Mouse (Mus musculus): ENCODE measurements around the gene Ncln.

The Ncln gene

DNA sequence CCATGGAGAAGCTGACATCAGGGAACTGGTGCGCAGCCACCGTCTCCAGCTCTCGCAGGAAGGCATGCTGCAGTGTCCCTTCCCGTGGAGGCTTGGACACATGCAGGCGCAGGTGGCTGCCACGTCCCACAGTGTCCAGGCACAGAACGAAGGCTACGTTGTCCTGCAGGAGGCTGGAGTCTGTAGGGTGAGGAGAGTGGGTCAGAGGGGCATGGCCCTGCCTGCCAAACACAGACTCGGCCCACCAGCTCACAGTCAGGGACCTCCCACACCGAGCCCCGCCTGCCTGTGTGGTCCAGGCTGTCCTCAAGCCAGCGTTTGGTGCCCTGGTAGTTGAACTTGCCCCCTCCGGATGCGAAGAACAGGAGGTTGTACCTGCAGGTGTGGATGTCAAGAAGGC lies 6.3 kb downstream of the Ncln start:
- no peak for DNase-seq (ENCODE audit: low spot score in 2 of 2)

DNA sequence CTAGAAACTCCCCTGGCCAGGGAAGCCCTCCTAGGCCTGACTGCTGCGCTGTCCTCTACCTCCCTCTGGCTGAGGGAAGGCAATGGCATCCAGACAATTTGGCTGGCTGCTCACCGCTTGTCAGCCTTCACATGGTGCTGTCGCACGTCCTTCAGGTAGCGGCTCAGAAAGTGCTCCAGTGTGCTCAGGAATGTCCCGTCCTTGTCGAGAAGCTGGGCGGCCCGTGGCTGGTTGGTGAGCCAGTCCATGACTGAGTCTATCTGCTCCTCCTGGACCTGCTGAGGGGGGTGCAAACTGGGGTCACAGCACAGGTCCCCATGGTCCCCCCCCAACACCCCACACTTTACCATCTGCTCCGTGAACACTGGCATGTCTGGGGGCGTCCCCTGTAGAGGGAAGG lies 8.1 kb downstream of the Ncln start:
- no peak for DNase-seq (ENCODE audit: low spot score in 2 of 2)

DNA sequence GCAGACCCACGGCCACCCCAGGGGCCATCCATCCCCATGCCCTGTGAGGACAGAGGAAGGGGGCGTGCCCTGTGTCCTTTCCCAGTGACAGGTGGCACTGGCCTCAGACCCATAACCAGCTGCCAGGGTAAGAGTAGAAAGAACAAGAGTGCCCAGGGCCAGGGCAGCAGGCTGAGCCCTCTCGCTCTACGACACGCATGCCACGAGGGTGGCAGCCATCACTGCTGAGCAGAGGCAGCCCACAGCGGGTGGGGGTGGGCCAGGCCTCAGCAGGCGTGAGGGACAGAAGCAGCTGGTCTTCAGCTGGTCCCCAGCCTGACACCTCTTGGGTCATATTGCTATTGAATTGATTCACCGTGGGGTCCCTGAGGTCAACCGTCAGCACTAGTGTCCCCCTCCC lies 9.7 kb downstream of the Ncln start:
- DNase-seq (ENCODE audit: low spot score in 2 of 2) = no peak

DNA sequence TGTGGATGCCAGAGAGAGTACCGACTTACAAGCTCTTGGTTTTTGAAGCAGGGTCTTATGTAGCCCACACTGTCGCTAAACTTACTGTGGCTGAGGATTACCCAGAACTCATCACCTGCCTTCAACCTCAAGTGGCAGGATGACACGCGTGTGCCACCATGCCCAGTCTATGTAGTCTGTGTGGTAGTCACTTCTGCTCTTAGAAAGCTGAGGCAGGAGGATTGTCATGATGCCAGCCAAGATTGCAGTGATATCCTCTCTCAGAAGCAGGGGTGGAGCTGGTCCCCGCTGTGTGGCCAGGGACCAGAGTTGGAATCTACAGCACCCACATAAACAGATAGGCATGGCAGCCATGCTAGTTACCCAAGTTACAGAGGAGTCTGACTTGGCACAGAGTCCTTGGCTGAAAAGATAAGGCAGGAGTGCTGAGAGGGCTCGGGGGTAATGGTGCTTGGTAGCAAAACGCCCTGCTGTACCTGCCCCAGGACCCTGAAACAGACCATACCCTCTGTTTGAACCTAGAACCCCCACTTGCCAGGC lies 10.6 kb downstream of the Ncln start:
- no peak for DNase-seq (ENCODE audit: low spot score in 2 of 2)

DNA sequence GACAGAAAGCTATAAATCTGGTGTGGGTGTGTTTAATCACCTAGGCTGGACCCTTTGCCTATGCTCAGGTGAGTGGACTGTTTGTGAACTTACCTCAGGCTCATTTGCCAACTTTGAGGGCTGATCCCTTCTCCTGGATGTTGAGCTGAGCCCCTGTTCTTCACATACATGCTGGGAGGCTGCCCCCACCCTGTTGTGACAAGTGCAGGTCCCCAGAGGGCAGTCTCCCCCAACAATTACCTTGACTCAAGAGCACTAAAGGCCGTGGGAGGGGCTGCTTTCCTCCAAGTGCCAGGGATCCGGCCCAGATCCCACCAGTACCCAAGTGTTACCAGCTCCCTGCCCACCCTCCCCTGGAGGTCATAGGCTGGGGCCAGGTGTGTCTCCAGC lies 11.1 kb downstream of the Ncln start:
- no peak for DNase-seq (ENCODE audit: low spot score in 2 of 2)

DNA sequence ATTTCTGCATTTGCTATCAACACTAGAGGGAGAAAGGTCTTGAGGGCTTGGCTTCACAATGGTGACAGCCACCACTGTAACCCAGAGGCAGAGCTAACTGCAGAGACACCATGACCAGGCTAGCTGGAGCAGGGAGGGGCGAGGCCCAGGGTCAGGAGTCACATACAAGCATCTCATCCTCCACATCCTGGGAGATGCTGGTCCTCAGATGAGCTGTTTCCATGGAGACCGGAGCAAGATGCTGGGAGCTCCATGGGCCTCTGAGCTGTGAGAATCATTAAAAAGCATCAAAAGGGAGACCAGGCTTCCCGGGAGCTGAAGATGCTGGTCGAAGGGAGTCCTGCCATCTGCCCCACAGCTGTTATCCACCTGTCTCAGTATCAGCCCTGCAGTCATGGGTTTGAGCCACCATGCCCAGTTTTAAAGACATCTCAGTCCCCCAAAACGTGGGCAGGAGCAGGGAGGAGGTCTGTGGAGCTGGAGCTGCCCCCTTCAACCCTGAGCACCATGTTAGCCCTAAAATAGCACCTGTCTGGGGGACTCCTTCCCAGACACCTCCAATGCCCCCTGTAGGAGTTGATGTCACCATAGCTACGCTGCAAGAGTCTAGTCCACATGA lies 11.6 kb downstream of the Ncln start:
- no peak for DNase-seq (ENCODE audit: low spot score in 2 of 2)

DNA sequence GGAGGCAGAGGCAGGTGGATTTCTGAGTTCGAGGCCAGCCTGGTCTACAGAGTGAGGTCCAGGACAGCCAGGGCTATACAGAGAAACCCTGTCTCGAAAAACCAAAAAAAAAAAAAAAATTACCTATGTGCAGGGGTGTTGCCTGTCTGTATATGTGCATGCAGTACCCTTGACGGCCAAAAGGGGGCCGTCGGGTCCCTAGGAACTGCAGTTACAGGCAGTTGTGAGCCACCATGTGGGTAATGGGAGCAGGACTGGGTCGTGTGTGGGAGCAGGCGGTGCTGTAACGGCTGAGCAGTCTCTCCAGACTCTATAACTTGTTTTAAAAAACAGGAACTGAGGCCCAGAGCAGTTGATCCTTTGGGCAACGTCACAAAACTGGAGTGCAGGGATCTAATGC lies 12.2 kb downstream of the Ncln start:
- DNase-seq (ENCODE audit: low spot score in 2 of 2) = peak in 1 of 2 experiments; percentile 64

DNA sequence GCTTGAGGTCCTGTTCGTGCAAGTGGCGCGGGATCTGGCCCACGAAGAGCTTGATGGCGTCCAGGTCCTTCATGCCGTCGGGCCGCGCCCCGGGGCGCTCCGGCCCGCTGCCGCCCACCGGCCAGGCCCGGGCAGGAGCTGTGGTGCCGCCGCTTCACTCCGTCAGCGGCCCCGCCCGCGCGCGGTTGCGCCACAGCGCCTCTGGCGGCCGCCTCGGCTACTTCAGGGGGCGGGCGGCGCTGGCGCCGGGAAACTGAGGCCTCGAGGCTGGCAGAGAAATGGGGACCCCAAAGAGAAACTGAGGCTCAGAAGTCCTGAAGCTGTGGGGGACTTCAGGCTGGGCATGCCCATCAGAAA lies 13.7 kb downstream of the Ncln start, which contains the start of gene Celf5:
Gene Celf5 (minus strand): TSS at position 177 of the 357 bp plus-strand sequence.
- peak; percentile 55 to 79 for DNase-seq (ENCODE audit: low spot score in 2 of 2)

DNA sequence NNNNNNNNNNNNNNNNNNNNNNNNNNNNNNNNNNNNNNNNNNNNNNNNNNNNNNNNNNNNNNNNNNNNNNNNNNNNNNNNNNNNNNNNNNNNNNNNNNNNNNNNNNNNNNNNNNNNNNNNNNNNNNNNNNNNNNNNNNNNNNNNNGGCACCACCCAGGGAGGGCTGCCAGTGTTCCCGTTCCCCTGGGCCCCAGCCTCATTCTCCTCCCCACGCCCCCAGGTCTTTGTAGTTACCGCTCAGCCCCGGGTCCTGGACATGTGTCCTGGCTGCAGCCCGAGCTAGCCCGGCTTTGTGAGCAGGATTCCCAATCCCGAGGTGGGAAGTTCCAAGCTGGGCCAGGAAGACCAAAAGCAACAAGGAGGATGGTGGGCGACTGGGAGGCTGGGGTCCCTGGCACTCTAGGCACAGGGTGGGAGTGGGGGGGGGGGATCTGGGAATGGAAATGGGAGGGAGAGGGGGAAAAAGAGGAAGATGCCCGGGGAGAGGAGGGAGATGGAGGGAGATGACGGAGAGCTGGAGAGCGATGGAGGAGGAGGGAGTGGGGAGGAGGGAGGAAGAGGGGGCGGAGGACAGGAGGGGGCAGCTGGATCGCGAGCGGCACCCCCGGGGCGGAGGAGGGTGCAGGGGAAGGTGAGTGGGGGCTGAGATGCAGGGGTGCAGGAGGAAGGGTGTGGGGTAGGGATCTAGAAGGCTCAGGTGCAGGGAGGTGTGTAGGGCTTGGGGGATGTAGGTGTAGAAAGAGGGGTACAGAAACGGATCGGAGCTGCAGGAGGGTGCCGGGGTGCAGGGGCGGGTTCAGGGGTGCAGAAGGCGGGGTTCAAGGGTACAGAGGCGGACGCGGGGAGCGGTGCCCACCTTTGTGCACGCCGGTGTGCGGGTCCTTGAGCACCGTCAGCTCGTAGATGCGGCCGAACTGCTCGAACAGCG lies 14.3 kb downstream of the Ncln start:
- DNase-seq (ENCODE audit: low spot score in 2 of 2) = no peak

DNA sequence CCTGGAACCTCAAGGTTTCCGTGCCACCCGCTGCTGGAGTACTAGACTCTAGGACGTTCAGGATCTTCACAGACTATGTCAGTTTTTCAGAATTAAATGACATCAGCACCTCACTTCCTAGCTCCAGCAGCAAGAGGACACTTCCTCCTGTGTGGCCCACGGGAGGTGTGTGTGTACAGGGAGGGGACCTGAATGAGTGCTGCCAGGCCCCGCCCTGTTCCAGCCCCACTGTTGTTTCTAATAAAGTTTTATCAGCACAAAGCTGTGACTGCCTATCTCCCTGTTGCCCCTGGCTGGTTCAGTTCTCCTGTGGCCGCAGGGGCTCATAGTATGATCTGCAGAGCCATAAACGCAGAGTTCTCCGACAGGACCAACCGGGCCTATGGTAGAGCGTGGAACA lies 21.7 kb downstream of the Ncln start:
- DNase-seq (ENCODE audit: low spot score in 2 of 2) = no peak

DNA sequence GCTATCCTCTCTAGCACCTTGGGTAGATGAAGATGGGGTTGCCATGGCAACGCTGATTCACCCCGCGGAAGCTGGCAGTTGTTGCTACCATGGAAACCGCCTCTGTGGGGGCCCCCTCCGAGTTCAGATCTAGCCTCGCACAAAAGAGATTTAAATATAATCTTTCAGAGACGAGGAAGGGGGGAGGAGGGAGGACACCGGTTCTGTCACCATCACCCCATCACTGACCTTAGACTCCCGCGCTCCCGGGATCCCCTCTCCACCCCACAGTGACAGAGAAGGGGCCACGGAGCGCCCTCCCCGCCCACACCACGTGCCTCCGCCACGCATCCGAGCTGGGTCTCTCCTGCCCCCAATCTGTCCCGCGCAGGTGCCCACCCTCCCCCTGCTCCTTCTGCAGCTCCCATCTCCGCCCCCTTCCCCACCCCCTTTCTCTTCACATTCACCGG lies 23.2 kb downstream of the Ncln start:
- DNase-seq (ENCODE audit: low spot score in 2 of 2) = peak in 1 of 2 experiments; percentile 72

DNA sequence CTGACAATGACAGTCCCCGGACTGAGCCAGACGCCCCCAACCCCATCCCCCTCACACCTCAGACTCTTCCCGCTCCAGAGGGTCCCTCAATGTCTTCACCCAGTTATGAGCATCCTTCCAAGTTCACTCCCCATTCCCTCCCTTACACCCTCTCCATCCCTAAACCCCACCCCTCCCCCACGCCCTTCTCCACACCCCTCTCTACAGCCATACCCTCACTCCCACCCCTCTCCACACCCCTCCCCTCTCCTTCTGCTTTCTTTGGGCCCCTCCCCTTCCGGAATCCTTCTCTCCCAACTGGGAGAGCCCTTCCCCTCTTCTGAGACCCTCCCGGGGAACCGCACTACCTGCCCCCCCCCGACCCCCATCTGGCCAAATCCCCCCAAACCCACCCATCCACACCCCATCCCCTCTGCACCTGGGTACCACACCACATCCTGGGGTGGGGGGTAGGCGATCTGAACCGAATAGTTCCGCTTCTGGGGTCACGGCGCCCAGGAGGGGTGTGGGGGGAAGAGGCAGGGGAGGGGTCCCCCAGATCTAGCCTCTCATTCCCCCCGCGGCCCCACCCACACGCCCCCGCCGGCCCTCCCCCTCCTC lies 23.7 kb downstream of the Ncln start:
- DNase-seq (ENCODE audit: low spot score in 2 of 2) = no peak

DNA sequence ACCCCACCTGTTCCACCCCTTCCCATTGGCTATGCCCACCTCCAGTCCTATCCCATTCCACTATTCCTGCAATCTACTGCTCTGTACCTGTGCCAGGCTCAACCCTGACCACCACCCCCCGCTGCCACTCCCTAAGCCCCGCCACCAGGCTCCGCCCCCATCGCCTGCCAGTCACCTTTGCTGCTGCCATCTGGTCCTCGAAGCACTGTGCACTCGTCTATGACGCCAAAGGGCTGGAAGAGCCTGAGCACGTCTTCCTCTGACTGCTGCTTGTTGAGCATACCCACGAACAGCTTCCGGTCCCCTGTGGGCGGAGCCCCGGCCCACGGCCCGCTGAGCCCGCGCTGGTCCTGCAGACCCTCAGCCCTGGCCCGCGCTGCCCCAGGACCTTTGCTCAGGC lies 25.7 kb downstream of the Ncln start:
- no peak for DNase-seq (ENCODE audit: low spot score in 2 of 2)

DNA sequence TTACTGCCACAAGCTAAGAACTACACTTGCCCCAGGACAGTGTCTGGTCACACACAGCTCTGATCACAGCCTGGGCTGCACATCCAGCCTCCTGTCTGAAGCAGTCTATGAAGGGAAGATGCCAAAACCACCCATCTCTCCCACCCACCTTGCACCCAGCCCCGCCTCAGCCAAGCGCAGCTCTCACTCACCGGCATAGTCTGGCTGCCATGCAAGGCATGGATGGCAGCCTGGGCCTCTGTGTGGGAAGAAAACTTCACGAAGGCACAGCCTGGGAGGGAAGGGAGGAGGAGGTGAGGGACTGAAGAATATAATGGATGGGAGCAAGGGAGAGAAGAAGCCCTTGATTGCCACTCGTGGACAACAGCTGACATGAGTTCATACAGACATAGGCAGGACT lies 26.9 kb downstream of the Ncln start:
- DNase-seq (ENCODE audit: low spot score in 2 of 2) = no peak

DNA sequence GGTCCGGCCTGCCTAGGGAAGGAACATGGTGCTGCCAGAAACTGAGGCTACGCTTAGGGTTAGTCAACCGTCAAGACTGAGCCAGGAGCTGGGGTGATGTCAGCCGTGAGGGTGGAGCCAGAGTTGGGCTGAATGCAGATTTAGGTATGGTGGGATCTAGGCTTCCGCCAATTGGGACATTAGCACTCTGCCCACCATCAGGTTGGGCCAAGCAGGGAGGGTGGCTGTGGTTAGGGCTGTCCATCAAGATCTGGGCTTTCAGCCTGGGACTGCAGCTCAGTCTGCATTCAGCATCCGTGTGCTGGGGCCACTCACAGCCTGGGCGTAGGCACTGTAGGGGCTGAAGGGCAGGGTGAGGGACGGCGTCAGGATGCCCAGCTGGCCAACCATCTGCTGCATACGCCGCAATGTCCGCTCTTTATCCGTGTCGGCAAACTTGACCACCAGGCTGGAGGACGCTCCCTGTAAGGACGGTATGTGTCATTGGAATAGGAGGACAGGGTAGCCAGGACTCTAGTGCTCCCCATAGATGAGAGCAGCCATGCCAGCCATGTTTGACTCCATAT lies 28.4 kb downstream of the Ncln start:
- DNase-seq (ENCODE audit: low spot score in 2 of 2) = peak in 1 of 2 experiments; percentile 19

DNA sequence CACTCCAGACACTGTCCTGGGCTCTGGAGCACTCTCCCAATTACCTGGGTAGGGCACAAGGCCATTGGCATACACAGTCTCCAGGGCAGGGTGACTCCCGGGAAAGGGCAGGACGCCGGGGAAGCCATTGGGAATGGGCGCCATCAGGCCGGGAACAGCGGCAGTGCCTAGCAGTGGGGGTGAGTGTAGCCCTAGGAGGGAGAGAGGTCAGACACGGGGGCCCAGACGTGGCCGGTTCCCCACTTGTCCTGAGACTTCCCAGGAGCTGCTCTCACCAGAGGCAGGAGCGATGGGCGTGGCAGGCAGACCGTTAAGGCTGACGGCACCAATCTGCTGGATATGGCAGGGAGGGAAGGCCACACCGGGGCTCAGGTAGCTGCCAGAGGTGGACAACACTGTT lies 29.3 kb downstream of the Ncln start:
- peak in 1 of 2 experiments; percentile 20 for DNase-seq (ENCODE audit: low spot score in 2 of 2)

DNA sequence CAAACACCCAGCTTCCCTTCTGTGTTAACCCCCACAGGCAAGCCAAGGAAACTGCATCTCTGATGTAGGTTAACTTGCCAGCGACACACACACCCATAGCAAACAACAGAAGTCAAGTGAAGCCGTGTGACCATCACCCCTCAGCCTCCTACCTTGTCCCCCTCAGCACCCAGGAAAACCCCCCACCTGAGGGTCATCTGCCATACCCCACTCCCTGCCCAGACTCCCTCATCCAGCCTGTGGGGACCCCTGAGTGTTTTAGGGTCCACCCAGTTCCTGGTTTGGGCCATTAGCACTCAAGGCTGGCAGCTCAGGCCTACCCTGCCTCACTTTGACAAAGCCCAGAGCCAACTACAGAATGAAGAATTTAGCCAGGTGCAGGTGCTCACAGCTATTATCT lies 30.1 kb downstream of the Ncln start:
- DNase-seq (ENCODE audit: low spot score in 2 of 2) = peak in 1 of 2 experiments; percentile 15

DNA sequence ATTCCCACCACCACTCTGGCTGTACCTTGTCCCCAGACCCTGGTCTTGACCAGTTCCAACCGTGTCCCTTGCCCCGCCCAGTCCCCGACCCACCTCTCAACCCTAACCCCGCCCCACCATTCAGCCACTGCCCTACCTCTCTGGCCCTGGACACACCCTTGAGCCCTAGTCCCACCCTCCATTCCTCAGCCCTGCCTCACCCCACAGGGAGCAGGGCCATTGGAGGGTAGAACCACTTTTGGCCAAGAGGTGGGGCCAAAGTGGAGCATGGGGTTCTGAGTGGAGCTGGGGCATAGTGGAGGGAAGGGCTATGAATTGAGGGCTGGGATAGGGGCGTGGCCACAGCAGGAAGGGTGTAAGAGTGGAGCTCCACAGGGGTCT lies 30.9 kb downstream of the Ncln start:
- peak in 1 of 2 experiments; percentile 18 for DNase-seq (ENCODE audit: low spot score in 2 of 2)

DNA sequence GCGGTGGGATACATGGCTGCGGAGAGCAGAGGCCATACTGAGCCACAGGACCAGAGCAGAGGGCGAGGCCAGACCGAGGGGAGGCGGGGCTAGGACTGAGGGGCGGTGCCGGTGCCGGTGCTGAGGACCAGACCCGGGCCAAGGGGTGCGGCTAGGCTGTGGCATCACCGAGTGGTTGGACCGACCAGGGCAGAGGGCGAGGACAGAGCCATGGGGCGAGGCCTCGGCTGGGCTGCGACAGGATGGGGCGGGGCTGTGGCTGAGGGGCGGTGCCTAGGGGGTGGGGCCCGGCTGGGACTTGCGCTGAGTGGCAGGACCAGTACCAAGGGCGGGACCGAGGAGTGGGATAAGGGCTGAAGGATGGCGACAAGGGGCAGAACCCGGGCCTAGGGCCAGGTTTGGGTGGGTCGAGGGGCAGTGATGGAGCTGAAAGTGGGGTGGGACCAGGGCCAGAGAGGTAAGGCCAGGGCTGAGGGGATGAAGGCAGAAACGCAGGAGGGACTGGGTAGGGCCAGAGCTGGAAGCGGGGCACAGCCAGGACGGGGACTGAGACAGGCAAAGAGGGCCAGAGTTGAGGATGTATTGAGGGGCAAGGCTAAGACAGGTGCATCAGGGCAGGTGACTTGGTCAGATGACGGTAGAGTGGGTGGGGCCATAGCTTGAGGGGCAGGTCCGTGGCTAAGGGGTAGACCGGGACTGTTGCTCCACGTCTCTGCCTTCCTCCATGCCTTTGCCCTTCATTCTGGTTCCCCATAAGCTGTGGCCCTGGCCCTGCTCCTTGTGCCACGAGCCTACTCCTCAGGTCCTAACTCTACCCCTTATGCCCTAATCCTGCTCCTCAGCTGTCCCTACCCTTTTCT lies 31.6 kb downstream of the Ncln start:
- DNase-seq (ENCODE audit: low spot score in 2 of 2) = peak; percentile 20 to 48

DNA sequence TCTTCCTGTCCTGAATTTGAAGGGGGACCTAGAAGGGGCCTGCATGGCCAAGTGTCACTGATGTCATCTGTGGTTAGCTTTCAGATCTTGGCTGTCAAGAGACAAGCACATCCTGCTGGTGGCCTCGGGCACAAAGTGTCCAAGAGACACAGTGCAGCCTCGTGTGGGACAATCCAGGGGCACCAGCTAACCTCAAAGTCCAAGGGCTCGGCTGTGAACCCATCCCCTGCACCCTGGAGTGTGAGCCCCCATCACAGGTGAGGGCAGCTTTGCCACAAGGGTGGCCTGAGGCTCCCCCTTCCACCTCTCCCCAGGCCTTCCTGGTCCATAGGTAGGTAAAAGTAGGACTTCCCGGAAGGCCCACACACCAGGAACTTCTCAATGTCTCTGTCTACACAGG lies 32.7 kb downstream of the Ncln start:
- DNase-seq (ENCODE audit: low spot score in 2 of 2) = no peak

DNA sequence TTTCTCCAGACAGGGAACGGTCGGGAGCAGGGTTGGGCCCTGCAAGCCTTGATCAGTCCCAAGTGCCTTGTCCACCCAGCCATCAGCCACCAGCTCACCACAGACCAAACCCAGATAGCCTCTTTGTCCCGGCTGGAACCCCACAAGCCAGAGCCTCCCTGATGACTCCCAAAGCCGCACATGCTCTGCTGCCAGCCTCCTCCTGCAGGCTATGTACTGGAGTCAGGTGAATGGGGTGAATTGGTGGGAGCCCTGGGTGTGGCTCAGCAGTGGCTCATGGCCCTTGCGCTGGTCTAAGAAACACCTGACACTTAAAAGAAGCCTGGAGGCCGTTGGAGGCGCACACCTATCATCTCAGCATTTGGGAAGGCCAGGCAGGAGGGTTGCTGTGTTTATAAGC lies 33.3 kb downstream of the Ncln start:
- DNase-seq (ENCODE audit: low spot score in 2 of 2) = peak; percentile 2 to 19
